Mouse (Mus musculus) thymus, adult 2 months (tissue): Measurements from ENCODE around the gene Hdac11. TPM values are rescaled to one million over a fixed set of nuclear protein-coding genes. Genes with fewer than 3 reads are reported as not detected.

Experiments used
- DNase-seq: peaks from one replicate; pipeline ENCODE4 v3.0.0; 2021
- H3K27ac ChIP-seq: fragments of 200-500 bp; 2 replicates; pipeline ENCODE4 v1.5.1; 2012; ENCODE audit warnings: low read length, control low read depth; ENCODE audit not compliant: control insufficient read depth, insufficient read depth
- H3K27me3 ChIP-seq: fragments of 200-500 bp; 2 replicates; pipeline ENCODE4 v1.6.1; 2012; ENCODE audit warnings: mild to moderate bottlenecking, low read length, moderate library complexity, mixed read lengths; ENCODE audit not compliant: control insufficient read depth, insufficient read depth
- H3K36me3 ChIP-seq: fragments of 200-500 bp; 2 replicates; pipeline ENCODE4 v1.6.1; 2012; ENCODE audit warnings: mild to moderate bottlenecking, low read length, moderate library complexity; ENCODE audit not compliant: control insufficient read depth, insufficient read depth
- H3K4me1 ChIP-seq: fragments of 200-500 bp; replicated peaks from 2 replicates; pipeline ENCODE4 v1.6.1; 2012; ENCODE audit warnings: low read length; ENCODE audit not compliant: control insufficient read depth, insufficient read depth
- H3K4me3 ChIP-seq: fragments of 200-500 bp; 2 replicates; pipeline ENCODE4 v1.5.1; 2012; ENCODE audit warnings: mild to moderate bottlenecking, low read length, control low read depth, moderate library complexity; ENCODE audit not compliant: control insufficient read depth, insufficient read depth
- CTCF ChIP-seq: fragments of 200-500 bp; IDR thresholded peaks from 2 replicates; pipeline ENCODE4 v1.5.1; 2012; ENCODE audit warnings: mild to moderate bottlenecking, control low read depth, low read length, moderate library complexity, borderline replicate concordance; ENCODE audit not compliant: control insufficient read depth, poor library complexity, insufficient read depth; ENCODE audit errors: extremely low read depth
- POLR2A ChIP-seq: fragments of 200-500 bp; IDR thresholded peaks from 2 replicates; pipeline ENCODE4 v1.6.1; 2012; ENCODE audit warnings: mild to moderate bottlenecking, low read length, control low read depth, moderate library complexity; ENCODE audit not compliant: control insufficient read depth, poor library complexity, insufficient read depth; ENCODE audit errors: extremely low read depth
- WGBS: fragments of 180-500 bp; shearing (Covaris S2); methylation state at CpG from one replicate; pipeline ENCODE4 v1.1.7; 2018; 5-methylcytosine and 5-hydroxymethylcytosine counted together
- polyA plus RNA-seq: library from polyadenylated mRNA; depleted of rRNA; stranded (reverse); fragments of >200 nt; gene quantifications from 2 replicates; pipeline ENCODE4 v1.2.3, GENCODE M21; 2012

Gene Hdac11
- polyA plus RNA-seq, 1 experiment = 16.6 TPM

GRCm38 (mm10) chr6:91128996-91129395 is 27.5 kb upstream of the Hdac11 start:
- H3K4me1 ChIP-seq = peaks cover 10% of the 10 kb centered on the region
- no peak overlapping the region for H3K4me3 ChIP-seq
- WGBS = 82% methylated on average over 4 of the region's 4 CpGs
- no peak overlapping the region for H3K27ac ChIP-seq
- H3K27me3 ChIP-seq = no peaks in the 10 kb centered on the region
- H3K36me3 ChIP-seq = no peaks in the 10 kb centered on the region
- no peak for TF ChIP-seq POLR2A
- TF ChIP-seq CTCF = peak; percentile 54; the same call in 1 of the 2 replicates
- DNase-seq = no peak

- H3K4me3 ChIP-seq = no peak overlapping the region
- H3K27me3 ChIP-seq = no peaks in the 10 kb centered on the region
- no peaks in the 10 kb centered on the region for H3K36me3 ChIP-seq
- H3K27ac ChIP-seq = no peak overlapping the region
- DNase-seq = no peak
- WGBS = 37% methylated on average over 1 of the region's 1 CpGs
- H3K4me1 ChIP-seq = peaks cover 4% of the 10 kb centered on the region; the same call in 1 of the 2 replicates
- no peak for TF ChIP-seq POLR2A
- no peak for TF ChIP-seq CTCF
Measured at GRCm38 (mm10) chr6:91130856-91131255, 25.6 kb upstream of the Hdac11 start.

GRCm38 (mm10) chr6:91137343-91137956 is 19.0 kb upstream of the Hdac11 start:
- DNase-seq = no peak
- H3K36me3 ChIP-seq = no peaks in the 10 kb centered on the region
- WGBS = 87% methylated on average over 10 of the region's 10 CpGs

GRCm38 (mm10) chr6:91139846-91140245 is 16.6 kb upstream of the Hdac11 start:
- no peak overlapping the region for H3K4me3 ChIP-seq
- H3K4me1 ChIP-seq = no peaks in the 10 kb centered on the region
- H3K36me3 ChIP-seq = no peaks in the 10 kb centered on the region
- TF ChIP-seq POLR2A = no peak
- TF ChIP-seq CTCF = peak; percentile 84; the same call in 1 of the 2 replicates
- WGBS = 25% methylated on average over 4 of the region's 4 CpGs
- no peaks in the 10 kb centered on the region for H3K27me3 ChIP-seq
- no peak overlapping the region for H3K27ac ChIP-seq
- peak; percentile 72 for DNase-seq

More at GRCm38 (mm10) chr6:91137343-91137956, 19.0 kb upstream of the Hdac11 start:
- no peaks in the 10 kb centered on the region for H3K27me3 ChIP-seq
- no peaks in the 10 kb centered on the region for H3K4me1 ChIP-seq
- no peak overlapping the region for H3K27ac ChIP-seq
- TF ChIP-seq CTCF (no peak), POLR2A (no peak)
- no peak overlapping the region for H3K4me3 ChIP-seq

- no peaks in the 10 kb centered on the region for H3K36me3 ChIP-seq
- no peaks in the 10 kb centered on the region for H3K4me1 ChIP-seq
- no peaks in the 10 kb centered on the region for H3K27me3 ChIP-seq
- DNase-seq = no peak
- H3K27ac ChIP-seq = no peak overlapping the region
- WGBS = 80% methylated on average over 3 of the region's 3 CpGs
- TF ChIP-seq POLR2A (no peak), CTCF (no peak)
- no peak overlapping the region for H3K4me3 ChIP-seq
Measured at GRCm38 (mm10) chr6:91145056-91145455, 11.4 kb upstream of the Hdac11 start.

GRCm38 (mm10) chr6:91145572-91145971 is 10.9 kb upstream of the Hdac11 start:
- no peaks in the 10 kb centered on the region for H3K27me3 ChIP-seq
- WGBS = 90% methylated on average over 5 of the region's 5 CpGs

GRCm38 (mm10) chr6:91146443-91147151 is 9.9 kb upstream of the Hdac11 start:
- Histone ChIP-seq H3K27ac (no peak overlapping the region), H3K4me1 (no peaks in the 10 kb centered on the region), H3K4me3 (no peak overlapping the region), H3K36me3 (no peaks in the 10 kb centered on the region), H3K27me3 (no peaks in the 10 kb centered on the region)
- no peak for TF ChIP-seq POLR2A
- no peak for TF ChIP-seq CTCF
- 58% methylated on average over 5 of the region's 5 CpGs for WGBS
- DNase-seq = no peak

More at GRCm38 (mm10) chr6:91145572-91145971, 10.9 kb upstream of the Hdac11 start:
- Histone ChIP-seq H3K36me3 (no peaks in the 10 kb centered on the region), H3K27ac (no peak overlapping the region), H3K4me3 (no peak overlapping the region), H3K4me1 (no peaks in the 10 kb centered on the region)
- TF ChIP-seq CTCF (no peak), POLR2A (no peak)
- no peak for DNase-seq
